Mouse (Mus musculus) forebrain, embryonic 16.5 days (tissue): Measurements from ENCODE around the gene Pi4kb. TPM values are rescaled to one million over a fixed set of nuclear protein-coding genes. Genes with fewer than 3 reads are reported as not detected.

Source experiments
- ATAC-seq: fragments of 200-750 bp; cut with Nextera tagmentation; 2 replicates; pipeline ENCODE4 v1.8.0; 2017; ENCODE audit warnings: mild to moderate bottlenecking, moderate library complexity
- H3K27ac ChIP-seq: fragments of 300-500 bp; sonication (generic); 2 replicates; pipeline ENCODE4 v1.5.1; 2014; ENCODE audit warnings: low read length, control low read depth
- H3K27me3 ChIP-seq: fragments of 300-500 bp; sonication (generic); replicated peaks from 2 replicates; pipeline ENCODE4 v1.6.1; 2014; ENCODE audit warnings: low read length; ENCODE audit not compliant: control insufficient read depth, insufficient read depth
- H3K36me3 ChIP-seq: fragments of 300-500 bp; sonication (generic); 2 replicates; pipeline ENCODE4 v1.6.1; 2014; ENCODE audit not compliant: control insufficient read depth, insufficient read depth
- H3K4me1 ChIP-seq: fragments of 300-500 bp; sonication (generic); replicated peaks from 2 replicates; pipeline ENCODE4 v1.6.1; 2014; ENCODE audit warnings: low read length; ENCODE audit not compliant: control insufficient read depth, insufficient read depth
- H3K4me2 ChIP-seq: fragments of 300-500 bp; sonication (generic); 2 replicates; pipeline ENCODE4 v1.6.1; 2014; ENCODE audit warnings: mild to moderate bottlenecking, low read length, control low read depth
- H3K4me3 ChIP-seq: fragments of 300-500 bp; sonication (generic); replicated peaks from 2 replicates; pipeline ENCODE4 v1.5.1; 2014; ENCODE audit warnings: mild to moderate bottlenecking, low read length, control low read depth
- H3K9ac ChIP-seq: fragments of 300-500 bp; sonication (generic); replicated peaks from 2 replicates; pipeline ENCODE4 v1.6.1; 2014; ENCODE audit warnings: low read depth, low read length, control low read depth
- H3K9me3 ChIP-seq: fragments of 300-500 bp; sonication (generic); 2 replicates; pipeline ENCODE4 v1.6.1; 2016; ENCODE audit warnings: low read length; ENCODE audit not compliant: control insufficient read depth
- WGBS: fragments of 180-500 bp; shearing (Covaris S2); extraction: QIAGEN DNeasy Blood & Tissue Kit; methylation state at CpG from one replicate; pipeline ENCODE4 v1.1.7; 2014; 5-methylcytosine and 5-hydroxymethylcytosine counted together
- polyA plus RNA-seq: library from polyadenylated mRNA; unstranded; fragments of >200 nt; fragmentation: Nextera tagmentation; extraction: Ambion mirVana; gene quantifications from 2 replicates; pipeline ENCODE4 v1.2.1, GENCODE M21; 2015

Pi4kb gene
- polyA plus RNA-seq, 1 experiment from 2014 or later = 26.4 TPM

- Histone ChIP-seq H3K4me3 (peak within 1 kb of the TSS; percentile 73), H3K9me3 (no peaks in the 10 kb centered on the region), H3K4me1 (peaks cover 11% of the 10 kb centered on the region), H3K4me2 (peak within 1 kb of the TSS; percentile 63), H3K36me3 (no peaks in the 10 kb centered on the region), H3K9ac (peak within 1 kb of the TSS; percentile 76), H3K27me3 (no peaks in the 10 kb centered on the region), H3K27ac (peak within 1 kb of the TSS; percentile 29; the same call in 1 of the 2 replicates)
- WGBS = under 1% methylated on average over 36 of the region's 36 CpGs
- ATAC-seq = peak; percentile 100
Measured at GRCm38 (mm10) chr3:95042166-95042837, 67.8 kb downstream of the Pi4kb start, which contains the start of gene Psmd4. Gene Psmd4, minus strand, starts transcription at chr3:95042614.

- H3K9me3 ChIP-seq = no peaks in the 10 kb centered on the region
- H3K4me1 ChIP-seq = peaks cover 11% of the 10 kb centered on the region
- peak; percentile 58 for ATAC-seq
- no peaks in the 10 kb centered on the region for H3K36me3 ChIP-seq
- WGBS = 25% methylated on average over 7 of the region's 7 CpGs
- peak overlapping the region; percentile 73 for H3K4me3 ChIP-seq
- H3K27me3 ChIP-seq = no peaks in the 10 kb centered on the region
- peak overlapping the region; percentile 63 for H3K4me2 ChIP-seq
- H3K9ac ChIP-seq = peak overlapping the region; percentile 51; the same call in 1 of the 2 replicates
- peak overlapping the region; percentile 19; the same call in 1 of the 2 replicates for H3K27ac ChIP-seq
Measured at GRCm38 (mm10) chr3:95042838-95043229, 68.3 kb downstream of the Pi4kb start.

DNA sequence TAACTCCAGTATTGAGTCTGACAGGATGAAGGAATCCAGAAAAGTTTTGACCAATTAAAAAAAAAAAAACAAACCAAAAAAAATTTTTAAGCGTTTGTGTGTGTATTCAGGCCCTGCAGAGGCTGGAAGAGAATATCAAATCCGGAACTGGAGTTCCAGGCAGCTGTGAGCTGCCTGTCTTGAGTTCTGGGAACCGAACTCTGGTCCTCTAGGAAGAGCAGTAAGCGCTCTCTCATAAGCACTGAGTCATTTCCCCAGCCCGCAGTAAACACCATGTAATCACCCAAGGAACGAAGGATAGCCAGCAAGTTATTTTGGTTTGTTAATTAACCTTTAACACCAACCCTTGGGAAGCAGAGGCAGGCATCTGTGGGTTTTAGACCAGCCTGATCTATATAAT lies 68.7 kb downstream of the Pi4kb start:
- no peak overlapping the region for H3K4me2 ChIP-seq
- H3K27ac ChIP-seq = no peak overlapping the region
- ATAC-seq = no peak
- H3K27me3 ChIP-seq = no peaks in the 10 kb centered on the region
- peaks cover 11% of the 10 kb centered on the region for H3K4me1 ChIP-seq
- no peaks in the 10 kb centered on the region for H3K9me3 ChIP-seq
- no peak overlapping the region for H3K4me3 ChIP-seq
- H3K9ac ChIP-seq = no peak overlapping the region
- no peaks in the 10 kb centered on the region for H3K36me3 ChIP-seq
- WGBS = 77% methylated on average over 6 of the region's 6 CpGs

DNA sequence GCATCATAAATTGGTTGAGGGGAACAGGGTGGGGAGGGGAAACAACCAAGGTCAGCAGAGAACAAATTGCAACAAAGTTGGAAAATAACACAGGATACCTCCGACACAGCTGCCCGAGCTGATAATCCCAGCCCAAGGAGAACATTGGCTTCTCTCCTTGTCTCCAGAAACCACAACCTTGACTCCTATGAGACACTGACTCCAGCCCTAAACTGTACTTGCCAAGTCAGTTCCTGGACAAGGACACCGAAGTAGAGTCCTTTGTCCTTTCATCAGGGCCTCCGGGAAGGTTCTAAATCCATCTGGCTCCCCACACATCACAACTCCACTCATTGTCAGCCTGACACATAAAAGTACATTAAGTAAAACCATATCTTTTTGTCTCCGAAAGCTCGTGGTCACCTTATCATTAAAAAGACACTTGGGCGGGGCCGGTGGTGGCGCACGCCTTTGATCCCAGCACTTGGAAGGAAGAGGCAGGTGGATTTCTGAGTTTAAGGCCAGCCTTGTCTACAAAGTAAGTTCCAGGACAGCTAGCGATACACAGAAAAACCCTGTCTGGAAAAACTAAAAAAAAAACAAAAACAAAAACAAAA lies 72.0 kb downstream of the Pi4kb start:
- no peak overlapping the region for H3K27ac ChIP-seq
- H3K9me3 ChIP-seq = no peaks in the 10 kb centered on the region
- no peaks in the 10 kb centered on the region for H3K36me3 ChIP-seq
- peaks cover 6% of the 10 kb centered on the region for H3K4me1 ChIP-seq
- ATAC-seq = no peak
- H3K27me3 ChIP-seq = no peaks in the 10 kb centered on the region
- 90% methylated on average over 11 of the region's 11 CpGs for WGBS
- no peak overlapping the region for H3K9ac ChIP-seq
- no peak overlapping the region for H3K4me2 ChIP-seq
- no peak overlapping the region for H3K4me3 ChIP-seq

- Histone ChIP-seq H3K36me3 (no peaks in the 10 kb centered on the region), H3K4me1 (peaks cover under 1% of the 10 kb centered on the region), H3K9ac (no peak overlapping the region), H3K27me3 (no peaks in the 10 kb centered on the region), H3K4me2 (no peak overlapping the region), H3K9me3 (no peaks in the 10 kb centered on the region), H3K4me3 (no peak overlapping the region), H3K27ac (no peak overlapping the region)
- no peak for ATAC-seq
- WGBS = 76% methylated on average over 3 of the region's 3 CpGs
Measured at GRCm38 (mm10) chr3:95047914-95048313, 73.4 kb downstream of the Pi4kb start.

DNA sequence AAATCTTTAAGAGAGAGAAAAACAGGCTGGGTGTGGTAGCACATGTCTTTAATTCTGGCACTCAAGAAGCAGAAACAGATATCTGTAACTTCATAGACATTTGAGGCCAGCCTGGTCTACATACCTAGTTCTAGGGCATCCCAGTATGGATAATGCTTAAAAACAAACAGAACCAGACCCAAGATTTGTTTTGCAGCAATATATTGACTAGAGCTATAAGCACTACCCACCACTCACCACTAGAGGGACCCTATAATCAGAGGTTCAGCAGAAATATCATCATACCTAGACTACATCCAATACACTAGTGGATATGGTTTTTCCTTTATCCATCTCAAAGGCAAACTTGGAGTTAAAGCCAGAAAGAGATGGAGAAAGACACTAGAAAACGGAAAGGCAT lies 78.4 kb downstream of the Pi4kb start:
- no peak overlapping the region for H3K9ac ChIP-seq
- WGBS = 58% methylated on average over 1 of the region's 1 CpGs

DNA sequence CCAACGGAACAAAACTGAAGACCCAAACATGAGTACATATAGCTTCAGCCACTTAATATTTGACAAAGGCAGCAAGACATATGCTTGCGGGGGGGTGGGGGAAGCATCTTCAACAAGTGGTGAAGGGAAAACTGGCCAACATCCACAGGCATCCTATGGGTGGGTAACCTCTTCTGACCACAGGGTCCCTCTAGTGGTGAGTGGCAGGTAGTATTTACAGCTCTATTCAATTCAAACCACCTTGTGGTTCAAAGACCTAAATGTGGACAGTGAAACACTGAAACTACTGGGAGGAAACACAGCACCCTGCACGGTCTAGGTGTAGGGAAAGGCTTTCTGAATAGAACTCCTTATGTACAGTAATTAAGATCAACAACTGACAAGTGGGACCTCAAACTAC lies 79.2 kb downstream of the Pi4kb start:
- Histone ChIP-seq H3K36me3 (peaks cover 3% of the 10 kb centered on the region; the same call in 1 of the 2 replicates), H3K9ac (no peak overlapping the region), H3K4me2 (no peak overlapping the region), H3K27ac (no peak overlapping the region), H3K27me3 (no peaks in the 10 kb centered on the region), H3K9me3 (no peaks in the 10 kb centered on the region), H3K4me1 (no peaks in the 10 kb centered on the region), H3K4me3 (no peak overlapping the region)
- ATAC-seq = no peak
- WGBS = 50% methylated on average over 3 of the region's 3 CpGs

More for the DNA sequence above, 78.4 kb downstream of the Pi4kb start:
- 0 out of 2 replicates have a peak, but pooled peaks have one; percentile 64 for ATAC-seq
- Histone ChIP-seq H3K27me3 (no peaks in the 10 kb centered on the region), H3K4me3 (no peak overlapping the region), H3K27ac (no peak overlapping the region), H3K4me2 (no peak overlapping the region), H3K9me3 (no peaks in the 10 kb centered on the region), H3K4me1 (no peaks in the 10 kb centered on the region), H3K36me3 (peaks cover under 1% of the 10 kb centered on the region; the same call in 1 of the 2 replicates)

DNA sequence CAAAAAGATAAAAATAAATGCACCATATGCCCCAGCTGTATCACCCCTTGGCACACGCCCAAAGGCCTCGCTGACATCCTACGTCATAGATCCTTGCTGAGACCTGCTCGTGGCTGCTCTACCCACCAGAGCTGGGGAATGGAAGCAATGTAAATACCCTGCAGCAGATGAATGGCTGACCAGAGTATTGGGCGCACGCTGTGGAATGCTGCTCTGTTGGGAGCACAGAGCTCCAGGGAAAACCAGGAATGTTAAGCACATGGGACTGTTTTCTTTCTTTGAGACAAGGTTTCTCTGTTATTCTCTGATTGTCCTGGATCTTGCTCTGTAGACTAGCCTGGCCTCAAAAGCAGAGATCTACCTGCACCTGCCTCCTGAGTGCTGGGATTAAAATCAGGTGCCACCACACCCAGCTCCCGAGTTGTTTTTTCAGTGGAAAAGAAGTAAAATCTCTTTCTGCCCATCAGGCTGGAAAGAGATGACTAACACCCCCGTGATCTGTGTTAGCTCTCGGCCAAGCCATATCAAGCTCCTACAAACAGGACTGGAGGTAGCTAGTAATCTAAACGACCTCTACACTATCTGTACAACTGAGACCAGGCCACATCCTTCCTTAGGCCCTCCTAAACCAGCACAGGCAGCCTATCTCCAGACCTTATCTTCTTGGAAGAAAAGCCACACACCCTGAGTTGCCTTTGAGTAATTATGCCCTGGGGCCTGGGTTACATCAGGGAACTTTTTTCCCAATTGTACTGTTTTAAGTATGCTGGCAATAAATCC lies 80.1 kb downstream of the Pi4kb start:
- no peak for ATAC-seq
- Histone ChIP-seq H3K27me3 (no peaks in the 10 kb centered on the region), H3K36me3 (peaks cover 3% of the 10 kb centered on the region; the same call in 1 of the 2 replicates), H3K27ac (no peak overlapping the region), H3K4me2 (no peak overlapping the region), H3K4me3 (no peak overlapping the region), H3K9ac (no peak overlapping the region), H3K9me3 (no peaks in the 10 kb centered on the region), H3K4me1 (no peaks in the 10 kb centered on the region)
- 51% methylated on average over 10 of the region's 10 CpGs for WGBS

DNA sequence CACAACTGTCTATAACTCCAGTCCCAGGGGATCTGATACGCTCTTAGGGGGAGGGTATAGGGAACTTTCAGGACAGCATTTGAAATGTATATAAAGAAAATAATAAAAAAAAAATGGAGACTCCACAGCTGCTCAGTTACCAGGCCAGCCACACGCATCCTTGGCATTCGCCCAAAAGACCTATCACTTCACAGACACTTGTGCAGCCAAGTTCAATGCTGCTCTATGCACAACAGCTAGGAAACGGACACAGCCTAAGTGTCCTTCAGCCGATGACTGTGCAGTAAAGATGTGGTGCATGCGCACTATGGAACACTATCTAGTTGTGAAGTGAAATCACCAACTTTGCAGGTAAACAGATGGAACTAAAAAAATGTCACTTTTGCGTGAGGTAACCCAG lies 81.7 kb downstream of the Pi4kb start:
- 93% methylated on average over 7 of the region's 7 CpGs for WGBS
- H3K36me3 ChIP-seq = peaks cover 13% of the 10 kb centered on the region; the same call in 1 of the 2 replicates
- no peaks in the 10 kb centered on the region for H3K4me1 ChIP-seq
- H3K4me2 ChIP-seq = no peak overlapping the region
- H3K9me3 ChIP-seq = no peaks in the 10 kb centered on the region
- H3K27me3 ChIP-seq = no peaks in the 10 kb centered on the region
- no peak for ATAC-seq
- H3K27ac ChIP-seq = no peak overlapping the region
- H3K9ac ChIP-seq = no peak overlapping the region
- H3K4me3 ChIP-seq = no peak overlapping the region
